Mouse (Mus musculus) cerebellum, adult 9-11 months (tissue): ENCODE measurements around the gene Nat8f2.
"Not testable (repeated sequence)": the region's sequence is repeated elsewhere in the genome, so short reads cannot be mapped to it uniquely, and the experiment has no call there.

ENCODE experiments used
- DNase-seq: peaks from one replicate; pipeline ENCODE4 v3.0.0; 2022

Gene Nat8f2

GRCm38 (mm10) chr6:85863136-85863535 is 5.8 kb downstream of the Nat8f2 start:
- no peak for DNase-seq

- no peak for DNase-seq
Observed at GRCm38 (mm10) chr6:85862565-85862964, 6.4 kb downstream of the Nat8f2 start.

DNA sequence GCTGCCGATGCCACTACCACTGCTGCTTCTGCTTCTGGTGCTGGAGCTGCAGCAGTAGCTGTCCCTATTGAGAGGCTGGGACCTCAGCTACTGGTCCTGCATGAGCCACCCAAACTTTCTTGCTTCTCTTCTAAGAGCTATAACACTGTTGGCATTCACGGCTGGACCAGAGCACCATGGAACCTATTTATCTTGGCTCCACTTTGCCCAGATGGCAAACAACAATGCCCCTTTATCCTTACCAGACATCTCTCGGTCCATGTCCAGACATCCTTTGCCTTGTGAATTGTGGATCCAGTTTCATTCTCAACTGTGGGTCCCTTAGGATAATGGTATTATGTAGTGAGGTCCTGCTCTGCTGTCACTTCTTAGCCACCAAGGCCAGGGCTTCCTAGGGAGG is 7.7 kb downstream of the Nat8f2 start:
- DNase-seq: no peak

- peak; percentile 70 for DNase-seq
Observed at GRCm38 (mm10) chr6:85856194-85856678, 12.7 kb downstream of the Nat8f2 start.

- DNase-seq: no peak
Observed at GRCm38 (mm10) chr6:85853481-85853880, 15.5 kb downstream of the Nat8f2 start.

DNA sequence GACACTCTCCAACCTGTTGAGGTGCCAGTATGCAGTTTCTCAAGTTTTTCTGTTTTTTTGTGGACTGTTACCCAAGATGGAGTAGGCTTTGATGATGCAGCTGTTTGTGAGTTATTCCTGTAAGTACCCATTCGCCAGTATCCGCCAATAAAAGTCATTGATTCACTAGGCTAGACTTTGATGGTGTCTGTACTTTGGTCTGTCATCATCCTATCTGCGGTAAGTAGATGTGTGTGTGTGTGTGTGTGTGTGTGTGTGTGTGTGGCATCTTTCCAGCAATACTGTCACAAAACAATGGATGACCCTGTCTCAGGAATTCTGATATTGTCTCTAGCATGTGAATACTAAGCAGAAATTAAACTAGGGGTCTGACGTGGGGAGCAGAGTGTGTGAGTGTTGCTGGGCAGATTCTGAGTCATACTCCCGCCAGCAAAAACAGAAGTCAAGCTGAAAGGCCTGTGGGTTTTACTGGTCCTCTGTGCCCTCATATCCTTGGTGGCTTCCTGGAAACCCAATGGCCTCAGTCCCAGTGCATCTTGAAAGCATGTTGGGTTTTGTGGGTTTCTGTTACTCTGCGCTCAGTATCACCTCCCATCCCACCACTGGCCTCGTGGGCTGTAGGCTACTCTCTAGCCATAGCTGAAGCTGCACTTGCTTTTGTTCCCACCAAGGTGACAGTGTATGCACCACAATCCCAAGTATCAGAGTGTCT is 17.7 kb downstream of the Nat8f2 start:
- DNase-seq: no peak

GRCm38 (mm10) chr6:85849240-85849639 is 19.7 kb downstream of the Nat8f2 start:
- DNase-seq: no peak

- no peak for DNase-seq
Observed at GRCm38 (mm10) chr6:85848140-85848539, 20.8 kb downstream of the Nat8f2 start.

DNA sequence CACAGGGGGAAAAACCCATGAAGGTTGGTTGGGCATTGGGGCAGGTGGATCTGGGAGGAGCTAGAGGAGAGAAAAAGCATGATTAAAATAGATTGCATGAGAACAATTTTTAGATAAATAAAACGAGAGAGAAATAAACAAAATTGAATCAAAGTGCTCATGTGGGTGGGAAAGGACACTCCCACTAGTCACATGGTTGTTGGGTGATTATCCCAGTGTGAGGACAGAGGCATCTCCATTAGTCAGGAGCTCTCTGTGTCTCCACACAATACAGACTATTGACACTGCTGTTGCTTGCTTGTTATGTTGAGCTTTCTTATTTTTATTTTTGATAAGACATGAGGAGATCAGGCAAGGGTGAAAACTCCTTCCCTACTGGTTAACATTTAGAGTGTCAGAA is 22.0 kb downstream of the Nat8f2 start:
- DNase-seq: no peak

GRCm38 (mm10) chr6:85843677-85844458 is 25.1 kb downstream of the Nat8f2 start:
- DNase-seq: not testable (repeated sequence)

DNA sequence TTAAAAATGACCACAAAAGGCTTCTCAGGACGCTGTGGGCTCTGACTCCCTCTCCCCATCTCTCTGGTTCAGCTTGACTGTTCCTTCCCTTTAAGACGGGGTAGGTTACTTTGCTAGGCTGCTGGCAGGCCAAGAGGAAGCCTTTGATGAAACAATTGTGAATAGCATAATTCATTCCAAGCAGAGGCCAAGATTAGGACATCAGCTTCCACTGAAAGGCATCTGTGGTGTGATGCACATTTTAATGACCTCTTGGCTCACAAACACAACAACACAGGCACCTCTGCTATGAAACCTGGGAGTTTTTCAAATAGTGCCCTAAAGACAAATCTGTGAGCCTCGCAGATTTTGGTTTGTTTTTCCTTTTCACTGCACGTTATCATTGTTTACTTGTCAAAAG is 29.0 kb downstream of the Nat8f2 start:
- peak; percentile 27 for DNase-seq

DNA sequence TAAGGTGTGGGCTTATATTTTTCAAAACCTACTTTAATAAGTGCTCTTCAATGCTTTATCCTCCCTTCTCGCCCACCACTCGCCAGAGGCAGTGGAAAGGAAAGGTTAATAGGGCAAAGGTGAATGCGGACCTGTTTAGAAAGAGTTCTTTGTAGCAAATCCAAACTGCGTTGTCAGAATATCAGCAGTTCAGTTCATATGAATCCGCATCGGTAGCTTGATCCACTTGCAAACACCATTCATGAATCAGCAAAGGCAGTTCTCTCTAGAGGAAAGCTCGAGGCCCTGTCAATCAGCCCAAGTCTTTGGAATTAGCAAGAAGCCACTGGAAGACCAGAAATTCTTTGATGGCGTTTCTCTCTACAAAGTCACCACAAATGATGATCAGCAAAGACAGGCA is 30.3 kb downstream of the Nat8f2 start:
- DNase-seq: no peak

DNA sequence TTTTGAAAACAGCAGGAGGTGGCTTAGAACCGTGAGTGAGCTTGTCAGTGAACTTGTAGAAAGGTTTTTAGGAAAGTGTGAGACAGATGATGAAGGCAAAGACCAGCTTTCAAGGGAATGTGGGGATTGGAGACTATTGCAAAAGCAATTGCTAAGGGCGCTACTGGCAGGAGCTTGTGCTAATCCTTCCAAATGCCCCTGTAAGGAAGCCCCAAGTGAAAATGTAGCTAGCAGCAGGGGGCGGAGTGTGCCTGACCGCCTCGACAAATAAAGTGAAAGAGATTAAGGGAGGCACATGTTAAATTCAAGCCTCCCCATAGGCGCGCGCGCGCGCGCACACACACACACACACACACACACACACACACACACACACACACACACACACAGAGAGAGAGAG is 31.7 kb downstream of the Nat8f2 start:
- peak; percentile 23 for DNase-seq

GRCm38 (mm10) chr6:85836827-85837226 is 32.1 kb downstream of the Nat8f2 start:
- peak; percentile 45 for DNase-seq

DNA sequence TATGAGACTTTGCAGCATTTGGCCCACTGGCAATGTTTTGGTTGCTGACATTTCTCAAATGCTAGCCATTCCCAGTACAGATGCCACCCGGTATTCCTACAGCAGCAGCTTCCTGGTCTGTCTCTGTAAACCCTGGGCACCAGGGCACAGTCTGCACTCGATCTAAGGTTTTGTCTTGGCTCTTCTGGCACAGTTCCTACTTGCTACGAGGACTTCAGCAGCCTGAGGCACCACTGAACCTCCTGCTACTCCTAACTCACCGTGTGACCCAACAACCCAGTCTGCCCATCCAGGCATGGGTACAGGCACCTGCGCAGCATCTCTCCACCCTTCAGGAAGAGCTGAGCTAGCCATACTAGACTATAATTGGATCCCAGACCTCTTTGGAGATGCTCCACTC is 32.9 kb downstream of the Nat8f2 start:
- DNase-seq: not testable (repeated sequence)

DNA sequence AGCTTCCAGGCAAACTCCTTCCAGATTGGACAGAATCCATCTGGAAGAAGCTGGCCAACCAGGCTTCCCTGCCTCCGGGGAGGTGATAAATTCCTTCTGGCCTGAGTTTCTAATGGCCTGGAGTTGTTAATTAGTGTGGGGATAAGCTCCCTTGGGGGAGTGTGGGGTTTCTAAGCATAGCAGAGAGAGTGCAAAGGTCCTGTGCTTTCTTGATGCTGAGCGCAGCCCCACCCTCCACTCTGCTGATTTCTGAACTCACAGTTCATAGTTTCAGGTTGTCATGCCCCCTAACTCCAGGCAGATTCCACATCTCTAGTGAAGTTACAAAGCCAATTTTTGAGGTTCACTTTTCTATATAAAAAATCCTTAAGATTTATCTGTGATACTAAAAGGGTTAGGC is 33.9 kb downstream of the Nat8f2 start:
- DNase-seq: not testable (repeated sequence)

GRCm38 (mm10) chr6:85834504-85835100 is 34.4 kb downstream of the Nat8f2 start:
- peak; percentile 54 for DNase-seq

GRCm38 (mm10) chr6:85831796-85832321 is 37.1 kb downstream of the Nat8f2 start, which contains the start of gene Nat8:
TSS of gene Nat8 (minus strand) at chr6:85832082.
- DNase-seq: no peak

- DNase-seq: no peak
Observed at GRCm38 (mm10) chr6:85829462-85829861, 39.5 kb downstream of the Nat8f2 start.

- no peak for DNase-seq
Observed at GRCm38 (mm10) chr6:85825886-85826285, 43.1 kb downstream of the Nat8f2 start.

DNA sequence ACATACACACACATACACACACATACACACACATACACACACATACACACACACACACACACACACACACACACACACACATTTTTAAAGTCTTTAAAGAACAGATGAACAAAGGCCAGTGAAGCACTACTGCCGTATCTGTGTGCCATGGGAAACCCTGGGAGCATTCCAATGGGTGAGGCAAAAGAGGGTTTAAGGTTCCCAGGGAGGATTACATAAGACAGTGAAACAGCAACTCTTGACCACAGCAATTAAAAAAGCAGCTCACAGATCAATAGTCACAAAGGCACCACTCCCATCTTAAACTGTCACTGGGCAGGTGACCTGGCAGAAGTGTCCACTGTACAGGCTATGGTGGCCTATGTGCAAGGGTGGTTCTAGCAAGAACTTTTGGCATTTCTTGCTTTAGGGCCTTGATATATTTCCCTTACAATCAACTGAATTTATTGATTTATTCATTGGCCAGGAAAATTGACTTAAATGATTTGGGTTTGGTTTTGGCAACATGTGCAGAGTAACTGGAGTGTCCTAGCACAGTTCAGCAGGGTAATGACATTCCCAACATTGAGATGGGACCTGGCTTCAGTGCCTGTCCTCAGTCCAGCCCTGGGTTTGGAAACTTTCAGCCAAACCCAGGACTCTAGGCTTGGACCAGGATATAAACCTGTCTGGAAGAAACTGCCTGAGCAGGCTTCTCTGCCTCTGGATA is 45.4 kb downstream of the Nat8f2 start:
- DNase-seq: no peak

- no peak for DNase-seq
Observed at GRCm38 (mm10) chr6:85822286-85822685, 46.7 kb downstream of the Nat8f2 start.

DNA sequence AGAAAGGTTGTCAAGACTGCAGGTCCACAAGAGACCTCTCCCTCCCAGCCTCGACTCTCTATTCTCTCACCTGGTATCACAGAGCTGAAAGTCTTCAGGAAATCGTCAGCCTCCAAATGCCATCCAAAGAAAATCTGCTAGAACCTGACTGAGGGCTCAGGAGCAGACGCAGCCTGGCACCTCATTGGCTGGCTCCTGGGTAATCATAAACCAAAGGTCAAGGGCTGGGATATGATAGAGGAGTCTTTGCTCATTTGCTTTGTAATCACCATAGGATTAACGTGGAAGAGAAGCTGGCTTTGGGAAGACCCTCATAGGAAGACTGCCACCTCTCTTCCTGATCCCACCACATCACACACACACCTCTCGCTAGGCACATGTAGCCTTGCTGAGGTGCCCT is 48.1 kb downstream of the Nat8f2 start, which contains the start of the genes Nat8f6 and Nat8f5:
TSS of gene Nat8f6 (minus strand) at position 118 of the 400 bp plus-strand sequence.
TSS of gene Nat8f5 (minus strand) at position 136 of the 400 bp plus-strand sequence.
- no peak for DNase-seq
